Mouse (Mus musculus) liver, postnatal 0 days (tissue): Measurements from ENCODE around the gene Psmc3ip.

Experiments
- CTCF ChIP-seq: sonication (generic); IDR thresholded peaks from 2 replicates; pipeline ENCODE4 v1.5.1; 2016; ENCODE audit warnings: antibody characterized with exemption, low read depth
- EP300 ChIP-seq: IDR thresholded peaks from 2 replicates; pipeline ENCODE4 v1.6.1; 2016; ENCODE audit warnings: antibody characterized with exemption, low read depth, mild to moderate bottlenecking

- TF ChIP-seq CTCF = no peak
- TF ChIP-seq EP300 = no peak
Observed at GRCm38 (mm10) chr11:101133037-101133436, 37.8 kb upstream of the Psmc3ip start.
